Mouse (Mus musculus): Measurements from ENCODE around the gene Gm20489. TPM values are rescaled to one million over a fixed set of nuclear protein-coding genes. Genes with fewer than 3 reads are reported as not detected.

Gene Gm20489
- polyA plus RNA-seq (2014; fragmentation: Nextera tagmentation; extraction: Ambion mirVana), result not detected in 2 replicates

- ATAC-seq (replicated peaks; ENCODE audit: low FRiP score) (no peak), DNase-seq (ENCODE audit: low spot score) (no peak)
- no peak within 1 kb of the TSS for H3K27ac ChIP-seq (ENCODE audit: low read depth, low read length)
- H3K9me3 ChIP-seq (ENCODE audit: control insufficient read depth, low read length), result no peaks in the 10 kb centered on the region
- peak within 1 kb of the TSS; percentile 28; the same call in 1 of the 2 replicates for H3K4me3 ChIP-seq (ENCODE audit: low read depth, low read length)
- no peaks in the 10 kb centered on the region; the same call in 1 of the 2 replicates for H3K4me1 ChIP-seq (replicated peaks; ENCODE audit: control insufficient read depth, insufficient read depth, low read length)
- H3K4me2 ChIP-seq, result peak within 1 kb of the TSS; percentile 46
- H3K27me3 ChIP-seq (replicated peaks; ENCODE audit: control insufficient read depth, insufficient read depth, low read length), result no peaks in the 10 kb centered on the region; the same call in none of the 2 replicates
- WGBS, result 37% methylated on average over 3 of the region's 3 CpGs
- H3K36me3 ChIP-seq (ENCODE audit: control insufficient read depth, insufficient read depth, low read length), result no peaks in the 10 kb centered on the region
- H3K9ac ChIP-seq (ENCODE audit: low read depth, low read length), result 0 out of 2 replicates have a peak within 1 kb of the TSS, but pooled peaks have one; percentile 22
These were observed at the start of gene Gm20489 for GRCm38 (mm10) chrX:101268755-101269124. Gene Gm20489 (minus strand): TSS chrX:101269023.

- Histone ChIP-seq H3K4me2 (no peak overlapping the region), H3K4me1 (replicated peaks; ENCODE audit: control insufficient read depth, insufficient read depth, low read length) (no peaks in the 10 kb centered on the region; the same call in 1 of the 2 replicates), H3K9me3 (ENCODE audit: control insufficient read depth, low read length) (no peaks in the 10 kb centered on the region), H3K27ac (ENCODE audit: low read depth, low read length) (no peak overlapping the region), H3K9ac (ENCODE audit: low read depth, low read length) (no peak overlapping the region), H3K27me3 (replicated peaks; ENCODE audit: control insufficient read depth, insufficient read depth, low read length) (peaks cover 6% of the 10 kb centered on the region), H3K4me3 (ENCODE audit: low read depth, low read length) (no peak overlapping the region), H3K36me3 (ENCODE audit: control insufficient read depth, insufficient read depth, low read length) (no peaks in the 10 kb centered on the region)
- ATAC-seq (replicated peaks; ENCODE audit: low FRiP score) (no peak), DNase-seq (ENCODE audit: low spot score) (no peak)
- 40% methylated on average over 6 of the region's 6 CpGs for WGBS
These were observed 45.0 kb upstream of the Gm20489 start for GRCm38 (mm10) chrX:101313625-101314359.

- Histone ChIP-seq H3K27me3 (replicated peaks; ENCODE audit: control insufficient read depth, insufficient read depth, low read length) (peaks cover 30% of the 10 kb centered on the region), H3K4me1 (replicated peaks; ENCODE audit: control insufficient read depth, insufficient read depth, low read length) (no peaks in the 10 kb centered on the region), H3K9ac (ENCODE audit: low read depth, low read length) (no peak overlapping the region), H3K4me2 (no peak overlapping the region), H3K4me3 (ENCODE audit: low read depth, low read length) (no peak overlapping the region), H3K36me3 (ENCODE audit: control insufficient read depth, insufficient read depth, low read length) (no peaks in the 10 kb centered on the region), H3K9me3 (ENCODE audit: control insufficient read depth, low read length) (no peaks in the 10 kb centered on the region), H3K27ac (ENCODE audit: low read depth, low read length) (no peak overlapping the region)
- 86% methylated on average over 5 of the region's 5 CpGs for WGBS
- DNase-seq (ENCODE audit: low spot score), result no peak
- no peak for ATAC-seq (replicated peaks; ENCODE audit: low FRiP score)
These were observed 40.5 kb upstream of the Gm20489 start for GRCm38 (mm10) chrX:101309299-101309698.

- Histone ChIP-seq H3K4me3 (ENCODE audit: low read depth, low read length) (no peak overlapping the region), H3K9ac (ENCODE audit: low read depth, low read length) (no peak overlapping the region), H3K27me3 (replicated peaks; ENCODE audit: control insufficient read depth, insufficient read depth, low read length) (peaks cover 46% of the 10 kb centered on the region), H3K36me3 (ENCODE audit: control insufficient read depth, insufficient read depth, low read length) (no peaks in the 10 kb centered on the region), H3K4me2 (no peak overlapping the region), H3K4me1 (replicated peaks; ENCODE audit: control insufficient read depth, insufficient read depth, low read length) (no peaks in the 10 kb centered on the region), H3K9me3 (ENCODE audit: control insufficient read depth, low read length) (no peaks in the 10 kb centered on the region), H3K27ac (ENCODE audit: low read depth, low read length) (no peak overlapping the region)
- DNase-seq (ENCODE audit: low spot score) (no peak), ATAC-seq (replicated peaks; ENCODE audit: low FRiP score) (no peak)
- 51% methylated on average over 2 of the region's 2 CpGs for WGBS
These were observed 35.8 kb upstream of the Gm20489 start for GRCm38 (mm10) chrX:101304646-101305045.

GRCm38 (mm10) chrX:101301654-101302053, 32.8 kb upstream of the Gm20489 start:
- no peaks in the 10 kb centered on the region for H3K4me1 ChIP-seq (replicated peaks; ENCODE audit: control insufficient read depth, insufficient read depth, low read length)
- no peak overlapping the region for H3K9ac ChIP-seq (ENCODE audit: low read depth, low read length)
- H3K4me3 ChIP-seq (ENCODE audit: low read depth, low read length), result no peak overlapping the region
- no peaks in the 10 kb centered on the region for H3K9me3 ChIP-seq (ENCODE audit: control insufficient read depth, low read length)
- DNase-seq (ENCODE audit: low spot score) (no peak), ATAC-seq (replicated peaks; ENCODE audit: low FRiP score) (no peak)
- no peaks in the 10 kb centered on the region for H3K36me3 ChIP-seq (ENCODE audit: control insufficient read depth, insufficient read depth, low read length)
- H3K27me3 ChIP-seq (replicated peaks; ENCODE audit: control insufficient read depth, insufficient read depth, low read length), result peaks cover 28% of the 10 kb centered on the region
- H3K27ac ChIP-seq (ENCODE audit: low read depth, low read length), result no peak overlapping the region
- 75% methylated on average over 9 of the region's 9 CpGs for WGBS
- H3K4me2 ChIP-seq, result no peak overlapping the region

GRCm38 (mm10) chrX:101300427-101301030, 31.7 kb upstream of the Gm20489 start:
- H3K27ac ChIP-seq (ENCODE audit: low read depth, low read length), result no peak overlapping the region
- H3K9ac ChIP-seq (ENCODE audit: low read depth, low read length), result no peak overlapping the region
- H3K4me3 ChIP-seq (ENCODE audit: low read depth, low read length), result no peak overlapping the region
- 0 out of 2 replicates have a peak, but pooled peaks cover 3% of the 10 kb centered on the region for H3K36me3 ChIP-seq (ENCODE audit: control insufficient read depth, insufficient read depth, low read length)
- ATAC-seq (replicated peaks; ENCODE audit: low FRiP score), result no peak
- 51% methylated on average over 13 of the region's 13 CpGs for WGBS
- peaks cover 27% of the 10 kb centered on the region for H3K27me3 ChIP-seq (replicated peaks; ENCODE audit: control insufficient read depth, insufficient read depth, low read length)
- H3K4me1 ChIP-seq (replicated peaks; ENCODE audit: control insufficient read depth, insufficient read depth, low read length), result no peaks in the 10 kb centered on the region
- H3K4me2 ChIP-seq, result peak overlapping the region; percentile 31
- no peak for DNase-seq (ENCODE audit: low spot score)
- no peaks in the 10 kb centered on the region for H3K9me3 ChIP-seq (ENCODE audit: control insufficient read depth, low read length)

GRCm38 (mm10) chrX:101299473-101300426, 30.9 kb upstream of the Gm20489 start:
- DNase-seq (ENCODE audit: low spot score), result no peak
- Histone ChIP-seq H3K9ac (ENCODE audit: low read depth, low read length) (no peak overlapping the region), H3K4me1 (replicated peaks; ENCODE audit: control insufficient read depth, insufficient read depth, low read length) (no peaks in the 10 kb centered on the region), H3K27me3 (replicated peaks; ENCODE audit: control insufficient read depth, insufficient read depth, low read length) (peaks cover 27% of the 10 kb centered on the region), H3K4me3 (ENCODE audit: low read depth, low read length) (peak overlapping the region; percentile 12), H3K36me3 (ENCODE audit: control insufficient read depth, insufficient read depth, low read length) (0 out of 2 replicates have a peak, but pooled peaks cover 3% of the 10 kb centered on the region), H3K9me3 (ENCODE audit: control insufficient read depth, low read length) (no peaks in the 10 kb centered on the region), H3K27ac (ENCODE audit: low read depth, low read length) (no peak overlapping the region), H3K4me2 (peak overlapping the region; percentile 46)
- ATAC-seq (replicated peaks; ENCODE audit: low FRiP score), result no peak
- WGBS, result 29% methylated on average over 13 of the region's 13 CpGs

GRCm38 (mm10) chrX:101299055-101299454, 30.2 kb upstream of the Gm20489 start, which contains the start of gene Nlgn3:
Gene Nlgn3 (plus strand): TSS chrX:101299168.
- DNase-seq (ENCODE audit: low spot score), result no peak

More at GRCm38 (mm10) chrX:101299055-101299454, 30.2 kb upstream of the Gm20489 start, which contains the start of gene Nlgn3:
- H3K36me3 ChIP-seq (ENCODE audit: control insufficient read depth, insufficient read depth, low read length), result peaks cover 5% of the 10 kb centered on the region
- no peak; the same call in 1 of the 2 replicates for ATAC-seq (replicated peaks; ENCODE audit: low FRiP score)
- WGBS, result 24% methylated on average over 19 of the region's 24 CpGs
- no peak within 1 kb of the TSS for H3K27ac ChIP-seq (ENCODE audit: low read depth, low read length)
- peak within 1 kb of the TSS; percentile 46 for H3K4me2 ChIP-seq
- H3K4me1 ChIP-seq (replicated peaks; ENCODE audit: control insufficient read depth, insufficient read depth, low read length), result no peaks in the 10 kb centered on the region
- H3K9ac ChIP-seq (ENCODE audit: low read depth, low read length), result no peak within 1 kb of the TSS
- H3K27me3 ChIP-seq (replicated peaks; ENCODE audit: control insufficient read depth, insufficient read depth, low read length), result peaks cover 22% of the 10 kb centered on the region
- H3K9me3 ChIP-seq (ENCODE audit: control insufficient read depth, low read length), result no peaks in the 10 kb centered on the region
- H3K4me3 ChIP-seq (ENCODE audit: low read depth, low read length), result peak within 1 kb of the TSS; percentile 12
